Mouse (Mus musculus): ENCODE results near the gene Qrfp.

The Qrfp gene

GRCm38 (mm10) chr2:31814699-31815098 lies 4.3 kb upstream of the Qrfp start:
- no peak for DNase-seq (ENCODE audit: low spot score)

GRCm38 (mm10) chr2:31813641-31814040 lies 3.3 kb upstream of the Qrfp start:
- DNase-seq (ENCODE audit: low spot score): no peak

- DNase-seq (ENCODE audit: low spot score): no peak
These were observed 942 bp upstream of the Qrfp start for GRCm38 (mm10) chr2:31811086-31811958.

- no peak for DNase-seq (ENCODE audit: low spot score)
These were observed 1.0 kb downstream of the Qrfp start for GRCm38 (mm10) chr2:31809358-31809740.

- no peak for DNase-seq (ENCODE audit: low spot score)
These were observed 1.7 kb downstream of the Qrfp start for GRCm38 (mm10) chr2:31808410-31809357.

GRCm38 (mm10) chr2:31806639-31807382 lies 3.6 kb downstream of the Qrfp start:
- no peak for DNase-seq (ENCODE audit: low spot score)

GRCm38 (mm10) chr2:31803480-31803879 lies 6.9 kb downstream of the Qrfp start:
- no peak for DNase-seq (ENCODE audit: low spot score)

GRCm38 (mm10) chr2:31802811-31803210 lies 7.6 kb downstream of the Qrfp start:
- DNase-seq (ENCODE audit: low spot score): no peak

- DNase-seq (ENCODE audit: low spot score): no peak
These were observed 9.0 kb downstream of the Qrfp start for GRCm38 (mm10) chr2:31801416-31801815.

GRCm38 (mm10) chr2:31796943-31797342 lies 13.4 kb downstream of the Qrfp start:
- DNase-seq (ENCODE audit: low spot score): no peak

- DNase-seq (ENCODE audit: low spot score): no peak
These were observed 17.8 kb downstream of the Qrfp start for GRCm38 (mm10) chr2:31792611-31793010.

GRCm38 (mm10) chr2:31791260-31791659 lies 19.1 kb downstream of the Qrfp start:
- no peak for DNase-seq (ENCODE audit: low spot score)

- no peak for DNase-seq (ENCODE audit: low spot score)
These were observed 19.6 kb downstream of the Qrfp start for GRCm38 (mm10) chr2:31790728-31791251.

GRCm38 (mm10) chr2:31789215-31789614 lies 21.2 kb downstream of the Qrfp start:
- DNase-seq (ENCODE audit: low spot score): no peak

GRCm38 (mm10) chr2:31788227-31788626 lies 22.2 kb downstream of the Qrfp start:
- no peak for DNase-seq (ENCODE audit: low spot score)

- DNase-seq (ENCODE audit: low spot score): no peak
These were observed 23.4 kb downstream of the Qrfp start for GRCm38 (mm10) chr2:31787029-31787428.

GRCm38 (mm10) chr2:31785074-31785473 lies 25.3 kb downstream of the Qrfp start:
- no peak for DNase-seq (ENCODE audit: low spot score)

- no peak for DNase-seq (ENCODE audit: low spot score)
These were observed 27.3 kb downstream of the Qrfp start for GRCm38 (mm10) chr2:31782958-31783602.

- no peak for DNase-seq (ENCODE audit: low spot score)
These were observed 31.1 kb downstream of the Qrfp start for GRCm38 (mm10) chr2:31779258-31779657.

GRCm38 (mm10) chr2:31776479-31776878 lies 33.9 kb downstream of the Qrfp start:
- no peak for DNase-seq (ENCODE audit: low spot score)

- DNase-seq (ENCODE audit: low spot score): no peak
These were observed 39.5 kb downstream of the Qrfp start for GRCm38 (mm10) chr2:31770781-31771441.
